Mouse (Mus musculus): ENCODE data around the gene Cggbp1. TPM values are rescaled to one million over a fixed set of nuclear protein-coding genes. Genes with fewer than 3 reads are reported as not detected.

Gene Cggbp1
- polyA plus RNA-seq, 1 experiment from 2014 or later = 72.7 TPM

GRCm38 (mm10) chr16:64876631-64877265 is 25.0 kb downstream of the Cggbp1 start:
- H3K9me3 ChIP-seq = no peaks in the 10 kb centered on the region
- no peaks in the 10 kb centered on the region for H3K4me1 ChIP-seq (replicated peaks)
- H3K4me3 ChIP-seq = no peak overlapping the region
- no peaks in the 10 kb centered on the region for H3K36me3 ChIP-seq
- H3K27ac ChIP-seq = no peak overlapping the region
- no peaks in the 10 kb centered on the region for H3K27me3 ChIP-seq (ENCODE audit: insufficient read depth, poor library complexity, severe bottlenecking)
- 81% methylated on average over 4 of the region's 4 CpGs for WGBS
- DNase-seq (ENCODE audit: low spot score) = no peak

DNA sequence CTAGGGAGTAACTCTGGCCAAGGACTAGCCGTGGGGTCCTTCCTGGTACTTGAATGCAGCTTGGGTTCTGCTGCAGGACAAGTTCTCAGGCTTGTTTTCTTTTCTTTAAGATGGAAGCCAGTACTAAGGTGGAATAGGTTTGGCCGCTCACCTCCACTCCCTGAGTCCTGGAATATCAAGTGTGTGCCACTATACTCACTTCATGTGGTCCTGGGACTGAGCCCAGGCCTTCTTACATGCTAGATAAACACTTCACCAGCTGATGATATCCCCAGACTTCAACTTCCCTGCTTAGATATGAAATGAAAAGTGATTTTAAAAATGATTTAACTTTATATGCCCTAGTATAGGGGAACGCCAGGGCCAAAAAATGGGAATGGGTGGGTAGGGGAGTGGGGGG is 25.5 kb downstream of the Cggbp1 start:
- Histone ChIP-seq H3K27me3 (ENCODE audit: insufficient read depth, poor library complexity, severe bottlenecking) (no peaks in the 10 kb centered on the region), H3K4me1 (replicated peaks) (no peaks in the 10 kb centered on the region), H3K27ac (no peak overlapping the region), H3K9me3 (no peaks in the 10 kb centered on the region), H3K36me3 (no peaks in the 10 kb centered on the region), H3K4me3 (no peak overlapping the region)
- 91% methylated on average over 3 of the region's 3 CpGs for WGBS
- DNase-seq (ENCODE audit: low spot score) = no peak

GRCm38 (mm10) chr16:64878611-64879132 is 26.9 kb downstream of the Cggbp1 start:
- H3K27ac ChIP-seq = no peak overlapping the region
- H3K4me1 ChIP-seq (replicated peaks) = no peaks in the 10 kb centered on the region
- WGBS = 86% methylated on average over 3 of the region's 3 CpGs
- no peaks in the 10 kb centered on the region for H3K27me3 ChIP-seq (ENCODE audit: insufficient read depth, poor library complexity, severe bottlenecking)
- no peaks in the 10 kb centered on the region for H3K36me3 ChIP-seq
- no peak overlapping the region for H3K4me3 ChIP-seq
- DNase-seq (ENCODE audit: low spot score) = no peak
- H3K9me3 ChIP-seq = no peaks in the 10 kb centered on the region

DNA sequence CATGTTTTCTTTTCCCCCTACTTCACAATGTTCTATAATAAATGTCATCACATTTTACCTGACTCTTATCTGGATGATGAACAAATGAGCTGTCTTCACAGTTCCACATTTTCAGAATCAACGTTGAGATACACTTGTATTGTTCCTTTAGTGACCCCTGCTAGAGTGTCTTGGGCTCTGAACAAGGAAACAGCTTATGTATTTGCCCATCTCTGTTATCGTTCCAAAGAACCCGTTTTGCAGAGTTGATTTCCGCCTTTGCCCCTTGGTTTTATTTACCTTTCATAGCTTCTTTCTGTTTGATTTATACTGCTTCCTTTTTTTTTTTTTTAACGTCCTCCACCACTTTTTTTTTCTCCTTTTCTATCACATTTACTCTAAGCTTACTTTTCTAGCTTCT is 27.9 kb downstream of the Cggbp1 start:
- H3K9me3 ChIP-seq = no peaks in the 10 kb centered on the region
- peaks cover 6% of the 10 kb centered on the region; the same call in 1 of the 2 replicates for H3K4me1 ChIP-seq (replicated peaks)
- H3K4me3 ChIP-seq = no peak overlapping the region
- H3K36me3 ChIP-seq = no peaks in the 10 kb centered on the region
- no peaks in the 10 kb centered on the region for H3K27me3 ChIP-seq (ENCODE audit: insufficient read depth, poor library complexity, severe bottlenecking)
- WGBS = 90% methylated on average over 5 of the region's 5 CpGs
- H3K27ac ChIP-seq = no peak overlapping the region
- DNase-seq (ENCODE audit: low spot score) = no peak

DNA sequence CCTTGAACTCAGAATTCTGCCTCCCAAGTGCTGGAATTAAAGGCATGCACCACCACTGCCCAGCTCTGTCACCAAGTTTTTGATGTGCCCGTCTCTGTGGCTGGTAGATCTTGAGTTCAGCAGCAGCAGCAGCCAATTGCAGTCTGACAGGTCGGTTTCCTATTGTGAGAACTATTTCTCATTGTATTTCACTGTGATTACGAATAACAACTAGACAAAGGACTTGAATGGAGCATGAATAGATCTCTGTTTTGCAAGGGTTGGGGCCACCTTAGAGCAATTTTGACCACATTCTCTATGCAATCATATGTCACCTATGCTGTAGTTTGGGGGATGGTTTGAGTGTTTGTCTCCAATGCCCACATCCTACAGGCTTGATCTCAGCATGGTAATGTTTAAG is 29.2 kb downstream of the Cggbp1 start:
- H3K4me1 ChIP-seq (replicated peaks) = peaks cover 14% of the 10 kb centered on the region
- no peak overlapping the region for H3K4me3 ChIP-seq
- H3K27me3 ChIP-seq (ENCODE audit: insufficient read depth, poor library complexity, severe bottlenecking) = no peaks in the 10 kb centered on the region
- DNase-seq (ENCODE audit: low spot score) = no peak
- H3K27ac ChIP-seq = no peak overlapping the region
- H3K36me3 ChIP-seq = no peaks in the 10 kb centered on the region
- no peaks in the 10 kb centered on the region for H3K9me3 ChIP-seq
- WGBS = 73% methylated on average over 3 of the region's 3 CpGs

- WGBS = 88% methylated on average over 2 of the region's 2 CpGs
- Histone ChIP-seq H3K4me3 (no peak overlapping the region), H3K27ac (no peak overlapping the region), H3K36me3 (no peaks in the 10 kb centered on the region), H3K9me3 (no peaks in the 10 kb centered on the region), H3K27me3 (ENCODE audit: insufficient read depth, poor library complexity, severe bottlenecking) (no peaks in the 10 kb centered on the region), H3K4me1 (replicated peaks) (peaks cover 14% of the 10 kb centered on the region)
- no peak for DNase-seq (ENCODE audit: low spot score)
Observed at GRCm38 (mm10) chr16:64881442-64881841, 29.6 kb downstream of the Cggbp1 start.

DNA sequence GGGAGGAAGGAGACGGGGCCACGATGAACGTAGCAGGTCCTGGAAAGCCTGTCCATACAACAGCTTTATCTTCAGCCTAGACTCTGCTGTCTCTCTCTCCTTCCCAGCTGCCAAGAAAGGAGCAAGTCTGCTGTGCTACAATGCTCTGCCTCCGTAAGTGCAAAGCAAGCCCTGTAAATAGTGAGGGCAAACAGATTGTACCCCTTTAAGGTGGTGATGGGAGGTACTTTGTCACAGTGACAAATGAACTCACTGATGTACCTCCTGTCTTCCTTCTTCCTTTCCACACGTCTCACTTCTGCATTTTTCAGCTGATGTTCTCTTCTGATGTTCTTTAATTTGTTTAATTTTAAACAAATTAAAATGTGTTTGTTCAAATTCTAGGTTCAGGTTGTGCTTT is 32.1 kb downstream of the Cggbp1 start:
- Histone ChIP-seq H3K4me1 (replicated peaks) (peaks cover 14% of the 10 kb centered on the region), H3K9me3 (peaks cover 6% of the 10 kb centered on the region; the same call in 1 of the 2 replicates), H3K4me3 (no peak overlapping the region), H3K27ac (no peak overlapping the region), H3K27me3 (ENCODE audit: insufficient read depth, poor library complexity, severe bottlenecking) (no peaks in the 10 kb centered on the region), H3K36me3 (no peaks in the 10 kb centered on the region)
- no peak for DNase-seq (ENCODE audit: low spot score)
- 77% methylated on average over 5 of the region's 5 CpGs for WGBS

DNA sequence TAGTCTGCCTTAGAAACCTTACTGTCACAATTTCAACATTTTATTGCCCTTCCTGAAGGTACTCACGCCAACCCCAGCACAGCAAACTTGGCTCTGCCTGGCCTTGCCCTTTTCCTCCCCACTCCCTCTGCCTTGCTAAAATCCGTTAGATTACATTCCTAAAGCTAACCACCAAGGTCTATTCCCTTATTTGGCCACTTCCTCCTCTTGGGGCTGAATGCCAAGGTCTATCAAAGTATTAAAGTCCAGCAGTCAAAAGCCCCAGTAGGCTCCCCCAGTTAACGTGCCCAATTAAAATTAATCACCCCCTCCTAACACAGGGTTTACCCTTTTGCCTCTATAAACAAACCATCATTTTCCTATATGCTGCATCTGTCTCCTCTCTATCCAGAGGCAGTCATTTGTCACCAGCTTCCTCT is 32.6 kb downstream of the Cggbp1 start:
- Histone ChIP-seq H3K27me3 (ENCODE audit: insufficient read depth, poor library complexity, severe bottlenecking) (no peaks in the 10 kb centered on the region), H3K4me3 (no peak overlapping the region), H3K4me1 (replicated peaks) (peaks cover 14% of the 10 kb centered on the region), H3K27ac (no peak overlapping the region), H3K36me3 (no peaks in the 10 kb centered on the region), H3K9me3 (peaks cover 6% of the 10 kb centered on the region; the same call in 1 of the 2 replicates)
- 58% methylated on average over 3 of the region's 3 CpGs for WGBS
- no peak for DNase-seq (ENCODE audit: low spot score)

- H3K9me3 ChIP-seq = peaks cover 6% of the 10 kb centered on the region; the same call in 1 of the 2 replicates
Observed at GRCm38 (mm10) chr16:64885142-64885541, 33.3 kb downstream of the Cggbp1 start.

DNA sequence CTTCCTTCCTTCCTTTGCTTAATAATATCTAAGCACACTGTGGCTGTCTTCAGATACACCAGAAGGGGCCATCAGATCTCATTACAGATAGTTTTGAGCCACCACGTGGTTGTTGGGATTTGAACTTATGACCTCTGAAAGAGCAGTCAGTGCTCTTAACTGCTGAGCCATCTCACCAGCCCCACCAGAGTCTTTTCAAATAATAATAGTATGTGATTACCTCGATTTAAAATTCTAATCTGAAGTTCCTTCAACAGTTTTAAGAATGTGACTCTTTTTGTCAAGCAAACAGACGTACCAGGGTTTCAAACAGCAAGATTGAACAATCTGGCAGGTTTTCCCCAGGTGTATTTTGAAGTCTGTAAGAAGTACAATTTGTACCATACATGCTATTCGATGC is 33.8 kb downstream of the Cggbp1 start:
- Histone ChIP-seq H3K4me1 (replicated peaks) (peaks cover 14% of the 10 kb centered on the region), H3K4me3 (no peak overlapping the region), H3K36me3 (no peaks in the 10 kb centered on the region), H3K27ac (no peak overlapping the region), H3K9me3 (peaks cover 6% of the 10 kb centered on the region; the same call in 1 of the 2 replicates), H3K27me3 (ENCODE audit: insufficient read depth, poor library complexity, severe bottlenecking) (no peaks in the 10 kb centered on the region)
- no peak for DNase-seq (ENCODE audit: low spot score)
- WGBS = 48% methylated on average over 4 of the region's 4 CpGs

More at GRCm38 (mm10) chr16:64885142-64885541, 33.3 kb downstream of the Cggbp1 start:
- WGBS = 29% methylated on average over 3 of the region's 3 CpGs
- Histone ChIP-seq H3K4me1 (replicated peaks) (peaks cover 14% of the 10 kb centered on the region), H3K4me3 (no peak overlapping the region), H3K27me3 (ENCODE audit: insufficient read depth, poor library complexity, severe bottlenecking) (no peaks in the 10 kb centered on the region), H3K27ac (no peak overlapping the region), H3K36me3 (no peaks in the 10 kb centered on the region)
- no peak for DNase-seq (ENCODE audit: low spot score)

DNA sequence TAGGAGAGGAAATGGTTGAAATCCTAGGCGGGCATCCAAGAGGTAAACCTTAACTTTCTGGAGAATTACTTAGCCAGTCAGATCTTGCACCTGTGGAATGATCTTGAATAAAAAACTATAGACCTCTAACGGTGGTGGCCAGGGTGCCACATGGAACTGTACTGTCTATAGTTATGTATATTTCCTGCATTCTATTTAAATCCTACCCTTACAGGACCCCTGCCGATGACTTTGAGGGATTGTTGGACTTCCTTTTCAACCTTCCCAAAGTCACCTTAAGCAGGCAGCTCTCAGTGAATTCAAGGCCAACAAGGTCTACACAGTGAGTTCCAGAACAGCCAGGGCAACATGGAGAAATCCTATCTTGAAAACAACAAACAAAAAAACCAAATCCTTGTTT is 37.7 kb downstream of the Cggbp1 start:
- H3K36me3 ChIP-seq = no peaks in the 10 kb centered on the region
- peaks cover 6% of the 10 kb centered on the region; the same call in 1 of the 2 replicates for H3K9me3 ChIP-seq
- no peak for DNase-seq (ENCODE audit: low spot score)
- peaks cover 10% of the 10 kb centered on the region for H3K4me1 ChIP-seq (replicated peaks)
- 91% methylated on average over 3 of the region's 3 CpGs for WGBS
- no peak overlapping the region for H3K4me3 ChIP-seq
- no peak overlapping the region for H3K27ac ChIP-seq
- H3K27me3 ChIP-seq (ENCODE audit: insufficient read depth, poor library complexity, severe bottlenecking) = no peaks in the 10 kb centered on the region

GRCm38 (mm10) chr16:64899084-64899483 is 47.3 kb downstream of the Cggbp1 start:
- H3K4me1 ChIP-seq (replicated peaks) = no peaks in the 10 kb centered on the region
- H3K27me3 ChIP-seq (ENCODE audit: insufficient read depth, poor library complexity, severe bottlenecking) = no peaks in the 10 kb centered on the region
- no peaks in the 10 kb centered on the region for H3K36me3 ChIP-seq
- no peaks in the 10 kb centered on the region for H3K9me3 ChIP-seq
- no peak overlapping the region for H3K4me3 ChIP-seq
- 80% methylated on average over 2 of the region's 2 CpGs for WGBS
- H3K27ac ChIP-seq = no peak overlapping the region
- DNase-seq (ENCODE audit: low spot score) = no peak

GRCm38 (mm10) chr16:64903328-64903727 is 51.5 kb downstream of the Cggbp1 start:
- H3K4me3 ChIP-seq = no peak overlapping the region
- DNase-seq (ENCODE audit: low spot score) = no peak
- no peaks in the 10 kb centered on the region for H3K27me3 ChIP-seq (ENCODE audit: insufficient read depth, poor library complexity, severe bottlenecking)
- WGBS = 66% methylated on average over 2 of the region's 2 CpGs
- no peaks in the 10 kb centered on the region for H3K4me1 ChIP-seq (replicated peaks)
- no peaks in the 10 kb centered on the region for H3K36me3 ChIP-seq
- H3K9me3 ChIP-seq = no peaks in the 10 kb centered on the region
- no peak overlapping the region for H3K27ac ChIP-seq
